Mouse (Mus musculus): ENCODE measurements around the gene Ccdc61. TPM values are rescaled to one million over a fixed set of nuclear protein-coding genes. Genes with fewer than 3 reads are reported as not detected.
"Not testable (repeated sequence)": the region's sequence is repeated elsewhere in the genome, so short reads cannot be mapped to it uniquely, and the experiment has no call there.

The Ccdc61 gene
- polyA plus RNA-seq, 1 experiment from 2014 or later, result 21.4 TPM

- Histone ChIP-seq H3K4me3 (ENCODE audit: low read length) (no peak overlapping the region), H3K27ac (ENCODE audit: low read depth, low read length) (no peak overlapping the region), H3K4me1 (ENCODE audit: control insufficient read depth, insufficient read depth, low read length) (no peaks in the 10 kb centered on the region), H3K27me3 (ENCODE audit: control insufficient read depth, insufficient read depth, low read length) (no peaks in the 10 kb centered on the region), H3K9ac (ENCODE audit: low read depth, low read length) (no peak overlapping the region), H3K4me2 (replicated peaks; ENCODE audit: low read depth, low read length) (no peak overlapping the region), H3K9me3 (ENCODE audit: control insufficient read depth, low read length) (no peaks in the 10 kb centered on the region), H3K36me3 (ENCODE audit: control insufficient read depth, insufficient read depth, low read length) (no peaks in the 10 kb centered on the region)
- ATAC-seq (ENCODE audit: low FRiP score, low TSS enrichment), result no peak
- WGBS, result 66% methylated on average over 7 of the region's 7 CpGs
These were observed 31.5 kb downstream of the Ccdc61 start for GRCm38 (mm10) chr7:18878691-18879090.

DNA sequence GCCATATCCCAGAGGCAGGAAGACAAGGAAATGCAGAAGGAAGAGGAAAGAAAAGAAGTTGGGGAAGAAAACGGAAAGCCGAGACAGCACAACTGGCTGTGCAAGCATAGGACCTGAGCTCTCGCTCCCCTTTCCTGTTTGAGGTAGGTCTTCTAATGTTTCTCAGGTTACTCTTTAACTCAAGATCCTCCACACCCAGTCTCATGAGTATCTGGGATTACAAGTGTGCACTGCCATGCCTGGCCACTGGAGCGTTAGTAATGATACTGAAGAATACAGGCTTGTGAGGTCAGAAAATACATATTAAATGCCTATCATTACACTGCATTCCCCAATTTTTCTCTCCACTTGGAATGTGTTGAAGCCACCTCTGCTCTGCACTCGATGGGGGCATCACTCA is 34.8 kb downstream of the Ccdc61 start:
- H3K36me3 ChIP-seq (ENCODE audit: control insufficient read depth, insufficient read depth, low read length), result no peaks in the 10 kb centered on the region
- no peak overlapping the region for H3K9ac ChIP-seq (ENCODE audit: low read depth, low read length)
- H3K27ac ChIP-seq (ENCODE audit: low read depth, low read length), result no peak overlapping the region
- no peak overlapping the region for H3K4me2 ChIP-seq (replicated peaks; ENCODE audit: low read depth, low read length)
- 0 out of 2 replicates have a peak, but pooled peaks cover 2% of the 10 kb centered on the region for H3K4me1 ChIP-seq (ENCODE audit: control insufficient read depth, insufficient read depth, low read length)
- 0 out of 2 replicates have a peak, but pooled peaks cover 3% of the 10 kb centered on the region for H3K27me3 ChIP-seq (ENCODE audit: control insufficient read depth, insufficient read depth, low read length)
- no peak for ATAC-seq (ENCODE audit: low FRiP score, low TSS enrichment)
- H3K4me3 ChIP-seq (ENCODE audit: low read length), result no peak overlapping the region
- WGBS, result 81% methylated on average over 5 of the region's 5 CpGs
- H3K9me3 ChIP-seq (ENCODE audit: control insufficient read depth, low read length), result no peaks in the 10 kb centered on the region

DNA sequence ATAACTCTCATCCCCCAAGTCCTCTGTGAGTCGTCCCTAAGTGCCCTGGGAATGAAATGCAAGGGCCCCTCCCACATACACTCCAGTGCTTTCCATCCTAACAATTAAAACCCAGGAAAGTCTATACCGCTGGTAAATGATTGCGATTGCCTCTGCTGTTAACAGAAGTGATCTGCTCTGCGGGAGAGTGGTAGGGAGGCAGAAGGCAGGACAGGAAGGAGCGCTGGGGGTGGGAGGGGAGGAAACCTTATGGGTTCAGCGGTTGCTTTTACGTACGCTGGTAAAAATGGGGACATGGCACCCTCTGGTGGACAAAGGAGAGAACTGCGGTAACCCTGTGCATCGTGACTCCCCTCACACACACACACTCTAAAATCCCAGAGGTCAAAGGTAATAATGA is 37.0 kb downstream of the Ccdc61 start:
- WGBS, result 1% methylated on average over 10 of the region's 10 CpGs
- Histone ChIP-seq H3K4me3 (ENCODE audit: low read length) (peak overlapping the region; percentile 29), H3K36me3 (ENCODE audit: control insufficient read depth, insufficient read depth, low read length) (no peaks in the 10 kb centered on the region), H3K4me2 (replicated peaks; ENCODE audit: low read depth, low read length) (peak overlapping the region; percentile 57), H3K4me1 (ENCODE audit: control insufficient read depth, insufficient read depth, low read length) (0 out of 2 replicates have a peak, but pooled peaks cover 2% of the 10 kb centered on the region), H3K27ac (ENCODE audit: low read depth, low read length) (no peak overlapping the region), H3K27me3 (ENCODE audit: control insufficient read depth, insufficient read depth, low read length) (0 out of 2 replicates have a peak, but pooled peaks cover 3% of the 10 kb centered on the region), H3K9ac (ENCODE audit: low read depth, low read length) (peak overlapping the region; percentile 34; the same call in 1 of the 2 replicates), H3K9me3 (ENCODE audit: control insufficient read depth, low read length) (peaks cover 3% of the 10 kb centered on the region; the same call in 1 of the 2 replicates)
- ATAC-seq (ENCODE audit: low FRiP score, low TSS enrichment), result peak; percentile 94

DNA sequence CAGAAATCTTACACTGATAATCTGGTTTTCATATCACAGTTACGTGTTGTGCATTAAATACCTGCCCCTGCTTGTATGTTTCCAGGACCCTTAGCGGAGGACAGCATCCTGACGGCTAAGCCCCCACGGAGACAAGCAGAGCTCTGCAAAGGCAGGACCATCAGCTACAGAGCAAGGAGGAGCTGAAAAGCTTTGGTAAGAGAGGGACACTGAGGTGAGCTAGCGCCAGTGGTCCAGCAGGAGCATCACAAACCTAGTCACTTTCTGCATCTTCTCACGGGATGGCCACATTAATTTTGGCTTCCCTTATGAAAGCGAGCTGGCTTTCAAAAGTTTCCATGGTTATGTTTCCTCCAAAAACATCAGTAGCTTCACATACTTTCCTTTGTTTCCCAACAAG is 37.4 kb downstream of the Ccdc61 start:
- Histone ChIP-seq H3K36me3 (ENCODE audit: control insufficient read depth, insufficient read depth, low read length) (no peaks in the 10 kb centered on the region), H3K27me3 (ENCODE audit: control insufficient read depth, insufficient read depth, low read length) (0 out of 2 replicates have a peak, but pooled peaks cover 3% of the 10 kb centered on the region), H3K27ac (ENCODE audit: low read depth, low read length) (no peak overlapping the region), H3K9ac (ENCODE audit: low read depth, low read length) (peak overlapping the region; percentile 34; the same call in 1 of the 2 replicates), H3K4me2 (replicated peaks; ENCODE audit: low read depth, low read length) (peak overlapping the region; percentile 57), H3K9me3 (ENCODE audit: control insufficient read depth, low read length) (peaks cover 3% of the 10 kb centered on the region; the same call in 1 of the 2 replicates), H3K4me1 (ENCODE audit: control insufficient read depth, insufficient read depth, low read length) (0 out of 2 replicates have a peak, but pooled peaks cover 2% of the 10 kb centered on the region), H3K4me3 (ENCODE audit: low read length) (peak overlapping the region; percentile 29)
- peak; percentile 61; the same call in 1 of the 2 replicates for ATAC-seq (ENCODE audit: low FRiP score, low TSS enrichment)
- WGBS, result 5% methylated on average over 7 of the region's 7 CpGs

DNA sequence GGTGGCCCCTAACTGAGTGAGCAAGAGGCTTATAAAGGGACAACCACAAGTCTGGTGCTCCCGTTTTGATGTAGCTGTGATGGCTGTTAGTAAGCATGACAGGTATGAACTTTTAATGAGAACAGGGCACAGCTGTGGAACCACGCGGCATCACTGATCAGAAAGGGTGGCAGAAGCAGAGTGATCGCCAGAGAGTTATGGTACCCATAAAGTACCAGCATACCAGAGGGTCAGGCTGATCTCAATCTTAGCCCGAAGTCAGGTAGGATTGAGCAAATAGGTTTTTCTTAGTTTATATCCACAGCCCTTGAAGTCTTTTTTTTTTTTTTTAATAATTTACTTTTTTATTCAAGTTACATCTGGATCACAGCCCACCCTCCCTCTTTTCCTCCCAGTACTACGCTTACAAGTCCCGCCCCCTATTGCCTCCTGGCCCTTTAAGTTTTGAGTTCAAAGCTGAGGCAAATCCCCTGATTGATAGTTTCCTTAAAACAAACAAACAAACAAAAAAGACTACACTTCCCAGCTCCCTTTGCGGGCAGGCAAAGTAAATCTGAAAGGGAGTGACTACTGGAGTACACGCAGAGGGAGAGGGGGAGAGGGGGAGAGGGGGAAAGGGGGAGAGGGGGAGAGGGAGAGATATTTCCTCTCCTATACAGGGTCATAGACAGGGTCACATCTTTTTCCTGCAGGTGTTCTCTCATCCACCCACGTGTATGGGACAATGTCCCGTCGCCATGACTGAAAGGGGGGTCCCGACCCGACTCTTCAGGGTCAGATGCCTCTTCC is 38.0 kb downstream of the Ccdc61 start:
- Histone ChIP-seq H3K4me1 (ENCODE audit: control insufficient read depth, insufficient read depth, low read length) (0 out of 2 replicates have a peak, but pooled peaks cover 2% of the 10 kb centered on the region), H3K27me3 (ENCODE audit: control insufficient read depth, insufficient read depth, low read length) (0 out of 2 replicates have a peak, but pooled peaks cover 3% of the 10 kb centered on the region), H3K4me3 (ENCODE audit: low read length) (peak overlapping the region; percentile 29), H3K4me2 (replicated peaks; ENCODE audit: low read depth, low read length) (peak overlapping the region; percentile 57), H3K9me3 (ENCODE audit: control insufficient read depth, low read length) (peaks cover 3% of the 10 kb centered on the region; the same call in 1 of the 2 replicates), H3K36me3 (ENCODE audit: control insufficient read depth, insufficient read depth, low read length) (no peaks in the 10 kb centered on the region), H3K27ac (ENCODE audit: low read depth, low read length) (no peak overlapping the region), H3K9ac (ENCODE audit: low read depth, low read length) (0 out of 2 replicates have a peak overlapping the region, but pooled peaks have one; percentile 34)
- 22% methylated on average over 13 of the region's 14 CpGs for WGBS
- ATAC-seq (ENCODE audit: low FRiP score, low TSS enrichment), result peak; percentile 53; the same call in 1 of the 2 replicates

- H3K4me3 ChIP-seq (ENCODE audit: low read length); H3K4me2 ChIP-seq (replicated peaks; ENCODE audit: low read depth, low read length); H3K27ac ChIP-seq (ENCODE audit: low read depth, low read length); H3K9me3 ChIP-seq (ENCODE audit: control insufficient read depth, low read length); H3K27me3 ChIP-seq (ENCODE audit: control insufficient read depth, insufficient read depth, low read length); H3K9ac ChIP-seq (ENCODE audit: low read depth, low read length); H3K36me3 ChIP-seq (ENCODE audit: control insufficient read depth, insufficient read depth, low read length); ATAC-seq (ENCODE audit: low FRiP score, low TSS enrichment); H3K4me1 ChIP-seq (ENCODE audit: control insufficient read depth, insufficient read depth, low read length): not testable (repeated sequence)
- no CpG with 5 or more reads among the region's 8 CpGs for WGBS
These were observed 39.2 kb downstream of the Ccdc61 start, which contains the start of gene Pglyrp1 for GRCm38 (mm10) chr7:18871031-18871430. TSS of gene Pglyrp1 (plus strand) at chr7:18871331.

GRCm38 (mm10) chr7:18868491-18868890 is 41.7 kb downstream of the Ccdc61 start:
- Histone ChIP-seq H3K9ac (ENCODE audit: low read depth, low read length) (no peak overlapping the region), H3K27ac (ENCODE audit: low read depth, low read length) (no peak overlapping the region)
- 85% methylated on average over 2 of the region's 2 CpGs for WGBS

DNA sequence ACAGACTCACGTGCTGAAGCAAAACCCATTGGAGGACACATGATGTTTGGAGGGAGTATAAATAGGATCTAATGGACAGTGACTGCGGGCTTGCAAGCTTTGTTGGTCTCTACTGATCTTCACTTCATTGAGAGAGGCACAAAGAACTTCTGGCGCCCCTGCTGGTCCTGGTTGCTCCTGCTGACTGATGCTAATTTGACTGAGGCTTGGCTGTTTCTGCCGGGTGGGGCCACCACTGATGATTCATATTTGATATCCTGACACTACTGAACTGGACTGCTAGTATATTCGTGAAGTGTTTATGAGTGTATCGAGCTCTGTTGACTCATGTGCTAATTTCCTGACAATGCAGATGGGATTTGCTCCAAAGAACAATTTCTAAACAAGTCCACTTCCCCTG is 47.4 kb downstream of the Ccdc61 start:
- no peaks in the 10 kb centered on the region for H3K36me3 ChIP-seq (ENCODE audit: control insufficient read depth, insufficient read depth, low read length)
- WGBS, result 90% methylated on average over 6 of the region's 6 CpGs
- H3K27ac ChIP-seq (ENCODE audit: low read depth, low read length), result no peak overlapping the region
- no peak overlapping the region for H3K4me2 ChIP-seq (replicated peaks; ENCODE audit: low read depth, low read length)
- no peak overlapping the region for H3K9ac ChIP-seq (ENCODE audit: low read depth, low read length)
- H3K9me3 ChIP-seq (ENCODE audit: control insufficient read depth, low read length), result no peaks in the 10 kb centered on the region
- no peaks in the 10 kb centered on the region for H3K27me3 ChIP-seq (ENCODE audit: control insufficient read depth, insufficient read depth, low read length)
- no peak for ATAC-seq (ENCODE audit: low FRiP score, low TSS enrichment)
- no peaks in the 10 kb centered on the region for H3K4me1 ChIP-seq (ENCODE audit: control insufficient read depth, insufficient read depth, low read length)
- no peak overlapping the region for H3K4me3 ChIP-seq (ENCODE audit: low read length)

More at GRCm38 (mm10) chr7:18868491-18868890, 41.7 kb downstream of the Ccdc61 start:
- H3K4me1 ChIP-seq (ENCODE audit: control insufficient read depth, insufficient read depth, low read length), result 0 out of 2 replicates have a peak, but pooled peaks cover 2% of the 10 kb centered on the region
- H3K9me3 ChIP-seq (ENCODE audit: control insufficient read depth, low read length), result peaks cover 3% of the 10 kb centered on the region; the same call in 1 of the 2 replicates
- no peaks in the 10 kb centered on the region for H3K36me3 ChIP-seq (ENCODE audit: control insufficient read depth, insufficient read depth, low read length)
- no peak for ATAC-seq (ENCODE audit: low FRiP score, low TSS enrichment)
- H3K4me3 ChIP-seq (ENCODE audit: low read length), result no peak overlapping the region
- H3K4me2 ChIP-seq (replicated peaks; ENCODE audit: low read depth, low read length), result no peak overlapping the region
- 0 out of 2 replicates have a peak, but pooled peaks cover 3% of the 10 kb centered on the region for H3K27me3 ChIP-seq (ENCODE audit: control insufficient read depth, insufficient read depth, low read length)
